Mouse (Mus musculus) spleen, adult 2 months (tissue): Measurements from ENCODE around the gene Pcf11.

Source experiments
- CTCF ChIP-seq: fragments of 200-500 bp; IDR thresholded peaks from 2 replicates; pipeline ENCODE4 v1.5.1; 2011; ENCODE audit warnings: mild to moderate bottlenecking, inconsistent platforms; ENCODE audit not compliant: insufficient read depth, insufficient read length, insufficient replicate concordance; ENCODE audit errors: extremely low read depth
- POLR2A ChIP-seq: fragments of 200-500 bp; IDR thresholded peaks from 2 replicates; pipeline ENCODE4 v1.6.1; 2011; ENCODE audit warnings: low read depth, low read length, inconsistent platforms

GRCm38 (mm10) chr7:92624488-92624887 is 45.2 kb downstream of the Pcf11 start:
- TF ChIP-seq CTCF (peak; percentile 13; the same call in 1 of the 2 replicates), POLR2A (no peak)
